Mouse (Mus musculus) olfactory bulb, adult 2 months (tissue): ENCODE measurements around the gene Mid1. TPM values are rescaled to one million over a fixed set of nuclear protein-coding genes. Genes with fewer than 3 reads are reported as not detected.

Experiments
- H3K27ac ChIP-seq: fragments of 200-500 bp; 2 replicates; pipeline ENCODE4 v1.5.1; 2012; ENCODE audit warnings: low read depth, low read length; ENCODE audit not compliant: insufficient read depth
- H3K4me1 ChIP-seq: fragments of 200-500 bp; 2 replicates; pipeline ENCODE4 v1.6.1; 2012; ENCODE audit warnings: low read length; ENCODE audit not compliant: control insufficient read depth, insufficient read depth
- H3K4me3 ChIP-seq: fragments of 200-500 bp; 2 replicates; pipeline ENCODE4 v1.5.1; 2012; ENCODE audit warnings: mild to moderate bottlenecking, low read depth, low read length, moderate library complexity; ENCODE audit not compliant: insufficient read depth
- CTCF ChIP-seq: fragments of 200-500 bp; IDR thresholded peaks from 2 replicates; pipeline ENCODE4 v1.5.1; 2012; ENCODE audit warnings: low read depth, mild to moderate bottlenecking, low read length, moderate library complexity; ENCODE audit not compliant: insufficient read depth
- POLR2A ChIP-seq: fragments of 200-500 bp; IDR thresholded peaks from 2 replicates; pipeline ENCODE4 v1.6.1; 2012; ENCODE audit warnings: mild to moderate bottlenecking, low read depth, low read length, moderate library complexity; ENCODE audit not compliant: insufficient read depth
- WGBS: fragments of 180-500 bp; shearing (Covaris S2); methylation state at CpG from one replicate; pipeline ENCODE4 v1.1.7; 2018; 5-methylcytosine and 5-hydroxymethylcytosine counted together
- polyA plus RNA-seq: library from polyadenylated mRNA; stranded (reverse); fragments of >200 nt; gene quantifications from 2 replicates; pipeline ENCODE4 v1.2.4, GENCODE M21; 2012; ENCODE audit warnings: low replicate concordance; ENCODE audit not compliant: missing spikeins, insufficient read depth, insufficient read length

Mid1 gene
- polyA plus RNA-seq, result not detected in 2 replicates

GRCm38 (mm10) chrX:169685131-169685530, at the start of gene Mid1:
Gene Mid1 (plus strand): TSS chrX:169685199.
- TF ChIP-seq POLR2A (no peak), CTCF (no peak)
- WGBS, result 20% methylated on average over 10 of the region's 10 CpGs
- no peaks in the 10 kb centered on the region for H3K4me1 ChIP-seq
- no peak within 1 kb of the TSS for H3K27ac ChIP-seq
- no peak within 1 kb of the TSS for H3K4me3 ChIP-seq

- TF ChIP-seq CTCF, result no peak
- TF ChIP-seq POLR2A, result no peak
- Histone ChIP-seq H3K4me3 (no peak overlapping the region), H3K27ac (no peak overlapping the region), H3K4me1 (no peaks in the 10 kb centered on the region)
Measured at GRCm38 (mm10) chrX:169673056-169673455, 11.9 kb upstream of the Mid1 start.

- TF ChIP-seq POLR2A (no peak), CTCF (no peak)
- no peak overlapping the region for H3K4me3 ChIP-seq
- H3K27ac ChIP-seq, result no peak overlapping the region
- WGBS, result 36% methylated on average over 4 of the region's 4 CpGs
- no peaks in the 10 kb centered on the region for H3K4me1 ChIP-seq
Measured at GRCm38 (mm10) chrX:169676313-169676712, 8.7 kb upstream of the Mid1 start.

GRCm38 (mm10) chrX:169685731-169686130, 732 bp downstream of the Mid1 start:
- Histone ChIP-seq H3K27ac (no peak overlapping the region), H3K4me1 (no peaks in the 10 kb centered on the region), H3K4me3 (no peak overlapping the region)
- WGBS, result 31% methylated on average over 8 of the region's 8 CpGs
- TF ChIP-seq CTCF, result no peak
- no peak for TF ChIP-seq POLR2A

GRCm38 (mm10) chrX:169691217-169691616, 6.2 kb downstream of the Mid1 start:
- Histone ChIP-seq H3K4me1 (no peaks in the 10 kb centered on the region), H3K27ac (no peak overlapping the region), H3K4me3 (no peak overlapping the region)
- WGBS, result 55% methylated on average over 2 of the region's 2 CpGs
- TF ChIP-seq CTCF, result no peak
- no peak for TF ChIP-seq POLR2A

- 31% methylated on average over 2 of the region's 2 CpGs for WGBS
- TF ChIP-seq POLR2A (no peak), CTCF (no peak)
- no peaks in the 10 kb centered on the region for H3K4me1 ChIP-seq
- H3K27ac ChIP-seq, result no peak overlapping the region
- no peak overlapping the region for H3K4me3 ChIP-seq
Measured at GRCm38 (mm10) chrX:169691675-169692074, 6.7 kb downstream of the Mid1 start.

- Histone ChIP-seq H3K4me3 (no peak overlapping the region), H3K27ac (no peak overlapping the region), H3K4me1 (no peaks in the 10 kb centered on the region)
- TF ChIP-seq POLR2A, result no peak
- no peak for TF ChIP-seq CTCF
- 79% methylated on average over 6 of the region's 6 CpGs for WGBS
Measured at GRCm38 (mm10) chrX:169692225-169692909, 7.4 kb downstream of the Mid1 start.

- Histone ChIP-seq H3K27ac (no peak overlapping the region), H3K4me3 (no peak overlapping the region), H3K4me1 (no peaks in the 10 kb centered on the region)
- TF ChIP-seq CTCF (no peak), POLR2A (no peak)
- WGBS, result 73% methylated on average over 2 of the region's 2 CpGs
Measured at GRCm38 (mm10) chrX:169704016-169704602, 19.1 kb downstream of the Mid1 start.

GRCm38 (mm10) chrX:169723511-169723910, 38.5 kb downstream of the Mid1 start:
- Histone ChIP-seq H3K4me1 (no peaks in the 10 kb centered on the region), H3K27ac (no peak overlapping the region), H3K4me3 (no peak overlapping the region)
- WGBS, result 96% methylated on average over 1 of the region's 1 CpGs
- TF ChIP-seq CTCF (no peak), POLR2A (no peak)
